Mouse (Mus musculus): ENCODE data around the gene Olfr177.

The Olfr177 gene

DNA sequence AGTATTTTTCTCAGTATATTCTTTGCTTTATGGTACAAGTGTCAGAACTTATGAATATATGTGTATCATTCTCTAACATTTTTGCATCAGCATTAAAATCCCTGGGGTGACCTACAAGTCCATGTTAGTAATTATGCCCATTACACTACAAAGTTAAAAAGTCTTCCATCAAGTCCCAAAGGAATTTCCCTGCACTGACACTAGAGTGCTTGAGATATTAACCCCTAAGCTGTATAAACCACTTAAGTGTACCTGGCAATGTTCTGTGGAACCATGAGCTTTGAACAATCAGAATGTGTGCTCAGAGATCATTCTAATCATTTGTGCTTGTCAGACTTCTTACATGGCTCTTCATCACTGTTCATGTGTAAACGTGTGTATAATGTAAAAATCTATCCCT is at the start of gene Olfr177:
Gene Olfr177 (minus strand): TSS at position 101 of the 400 bp plus-strand sequence.
- in situ Hi-C loops (cut with MboI; ENCODE audit: low pct_unique_long_range_greater_than_20kb in 1 of 2, low sequenced_read_pairs in 2 of 2, unreplicated experiment in 1 of 2): no loop called here

DNA sequence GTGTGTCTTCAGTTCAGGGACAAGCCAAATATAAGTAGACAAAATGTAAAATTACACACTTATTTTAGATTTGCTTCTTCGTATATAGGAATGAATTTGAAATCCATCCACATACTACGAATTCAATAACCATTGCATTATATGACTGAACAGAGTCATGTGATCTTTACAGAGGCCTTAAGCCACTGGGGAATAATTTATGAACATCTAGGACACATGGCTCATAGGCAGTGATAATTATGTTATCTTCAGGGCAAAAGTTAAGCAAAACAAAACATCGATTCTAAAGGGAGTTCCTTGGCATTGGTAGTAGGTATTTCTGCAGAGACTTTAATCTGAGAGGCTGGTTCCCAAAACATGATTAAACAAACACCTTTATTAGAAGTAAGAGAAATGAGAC is 17.4 kb upstream of the Olfr177 start, which contains the start of gene Olfr178:
Gene Olfr178 (minus strand): TSS at position 101 of the 400 bp plus-strand sequence.
- in situ Hi-C loops (cut with MboI; ENCODE audit: low pct_unique_long_range_greater_than_20kb in 1 of 2, low sequenced_read_pairs in 2 of 2, unreplicated experiment in 1 of 2): no loop called here

DNA sequence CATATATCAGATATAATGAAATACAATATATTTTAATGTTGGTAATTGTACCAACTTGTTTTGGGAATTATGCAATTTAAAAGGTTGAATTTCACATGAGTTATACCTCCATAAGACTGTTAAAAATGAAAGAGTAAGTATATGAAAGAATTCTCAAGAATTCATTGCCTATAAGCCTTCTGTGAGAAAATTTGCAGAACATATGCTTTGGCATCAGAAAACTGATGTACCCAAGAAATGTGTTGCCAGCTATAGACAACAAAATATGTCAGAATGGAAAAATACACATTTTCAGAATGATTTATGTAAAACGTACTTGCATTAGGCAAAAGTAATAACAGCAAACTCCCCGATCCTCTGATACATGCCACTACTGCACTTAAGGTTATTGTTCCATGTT is 9.8 kb upstream of the Olfr177 start:
- in situ Hi-C loops (cut with MboI; ENCODE audit: low pct_unique_long_range_greater_than_20kb in 1 of 2, low sequenced_read_pairs in 2 of 2, unreplicated experiment in 1 of 2): no loop called here

DNA sequence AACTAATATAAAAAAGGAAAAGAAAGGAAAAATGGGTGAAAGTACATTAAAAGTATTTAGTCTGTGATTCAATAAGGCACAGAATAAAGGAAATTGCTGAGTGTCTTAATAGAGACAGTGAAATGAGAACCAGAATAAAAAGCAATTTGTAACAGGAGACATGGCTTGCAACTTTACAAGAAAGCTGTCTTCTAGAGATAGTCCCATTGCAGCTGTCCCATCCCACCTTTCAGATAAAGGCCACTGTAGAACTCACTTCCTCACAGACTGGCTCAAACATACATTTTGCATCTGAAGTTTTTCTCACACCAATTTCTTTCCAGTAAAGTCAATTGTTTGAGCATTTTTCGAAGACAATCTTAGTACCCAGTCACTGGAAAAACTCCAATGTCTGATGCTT is 13.1 kb downstream of the Olfr177 start:
- in situ Hi-C loops (cut with MboI; ENCODE audit: low pct_unique_long_range_greater_than_20kb in 1 of 2, low sequenced_read_pairs in 2 of 2, unreplicated experiment in 1 of 2): no loop called here

DNA sequence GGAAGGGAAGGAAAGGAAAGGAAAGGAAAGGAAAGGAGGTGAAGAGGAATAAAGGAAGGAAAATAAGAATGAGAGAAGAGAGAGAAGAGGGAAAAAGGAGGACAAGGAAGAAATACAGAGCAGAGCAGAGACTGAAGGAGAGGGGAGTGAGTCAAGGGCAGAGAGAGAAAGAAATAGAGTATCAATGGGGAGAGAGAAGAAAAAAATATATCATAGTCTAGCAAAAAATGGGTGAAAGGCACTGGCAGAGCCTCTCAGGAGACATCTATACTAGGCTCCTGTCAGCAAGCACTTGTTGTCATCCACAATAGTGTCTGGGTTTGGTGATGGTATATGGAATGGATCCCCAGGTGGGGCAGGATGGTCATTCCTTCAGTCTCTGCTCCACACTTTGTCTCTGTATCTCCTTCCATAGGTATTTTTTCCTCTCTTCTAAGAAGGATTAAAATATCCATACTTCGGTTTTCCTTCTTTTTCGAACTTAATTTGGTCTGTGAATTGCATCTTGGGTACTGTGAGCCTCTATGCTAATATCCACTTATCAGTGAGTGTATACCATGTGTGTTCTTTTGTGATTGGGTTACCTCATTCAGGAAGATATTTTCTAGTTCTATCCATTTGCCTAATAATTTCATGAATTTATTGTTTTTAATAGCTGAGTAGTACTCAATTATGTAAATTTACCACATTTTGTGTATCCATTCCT is 14.4 kb downstream of the Olfr177 start:
- in situ Hi-C loops (cut with MboI; ENCODE audit: low pct_unique_long_range_greater_than_20kb in 1 of 2, low sequenced_read_pairs in 2 of 2, unreplicated experiment in 1 of 2): no loop called here

DNA sequence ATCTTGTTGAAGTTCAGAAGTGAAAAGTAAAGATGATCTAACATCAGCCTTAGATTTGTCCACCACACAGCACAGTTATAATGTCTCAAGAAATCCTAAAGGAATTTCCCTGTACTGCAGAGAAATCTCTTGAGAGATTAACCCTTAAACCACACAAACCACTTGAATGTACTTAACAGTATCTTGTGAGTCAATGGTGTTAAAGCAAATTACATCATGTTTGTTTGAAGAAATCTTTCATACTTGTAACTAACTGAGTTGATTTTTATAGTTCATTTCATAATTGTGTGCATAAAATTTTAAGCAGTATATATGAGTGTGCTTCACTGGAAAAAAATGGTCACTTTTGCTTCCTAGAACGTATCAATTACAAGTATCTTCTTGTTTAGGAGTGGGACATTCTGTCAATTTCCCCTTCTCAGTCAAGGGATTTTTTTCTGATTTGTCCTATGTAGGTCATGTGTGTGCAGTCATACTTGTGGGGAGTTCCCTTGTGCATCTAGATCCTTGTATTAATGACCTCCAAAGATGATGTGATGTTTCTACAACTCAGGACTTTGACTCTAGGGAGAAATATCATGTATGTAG is 47.7 kb downstream of the Olfr177 start, which contains the start of gene Olfr175-ps1:
Gene Olfr175-ps1 (minus strand): TSS at position 51 of the 588 bp plus-strand sequence.
- in situ Hi-C loops (cut with MboI; ENCODE audit: low pct_unique_long_range_greater_than_20kb in 1 of 2, low sequenced_read_pairs in 2 of 2, unreplicated experiment in 1 of 2): no loop called here
